18 mouse cellular contexts compared by ENCODE assay signal in genomic region chr12:75829616-75830015, GRCm38 (mm10). TPM values are rescaled to one million over a fixed set of nuclear protein-coding genes. Genes with fewer than 3 reads are reported as not detected.
DNase-seq lines count a peak whose midpoint lies in the region; ATAC-seq and TF ChIP-seq lines count a peak whose summit lies in the region.
"Had no signal": no experiment of that assay in that cellular context is flagged by ENCODE, and none has a peak within 500 bp of the region (broad histone marks: within the 10 kb centered on the region; RNA-seq: fewer than 3 reads in every experiment).

No protein-coding gene starts in this region.

- H3K36me3 ChIP-seq in kidney, adult 2 months (ENCODE audit: control insufficient read depth, insufficient read depth, low read length), result no peaks in the 10 kb centered on the region
- H3K36me3 ChIP-seq in kidney, embryonic 16.5 days (ENCODE audit: insufficient read depth, low read length), result no peaks in the 10 kb centered on the region
- no peaks in the 10 kb centered on the region for H3K36me3 ChIP-seq in kidney, embryonic 14.5 days (ENCODE audit: control insufficient read depth, insufficient read depth, low read length)
- H3K36me3 ChIP-seq: embryonic facial prominence, embryonic 12.5 days; forebrain, embryonic 15.5 days had no signal

- H3K4me1 ChIP-seq in kidney, adult 2 months (ENCODE audit: control insufficient read depth, insufficient read depth, low read length), result peaks cover 70% of the 10 kb centered on the region
- peaks cover 65% of the 10 kb centered on the region for H3K4me1 ChIP-seq in kidney, embryonic 16.5 days (ENCODE audit: insufficient read depth, low read length)
- H3K4me1 ChIP-seq in kidney, embryonic 14.5 days (ENCODE audit: control insufficient read depth, insufficient read depth, low read length), result peaks cover 43% of the 10 kb centered on the region

- H3K9ac ChIP-seq in kidney, embryonic 16.5 days (replicated peaks; ENCODE audit: low read length), result no peak overlapping the region
- no peak overlapping the region for H3K9ac ChIP-seq in kidney, embryonic 14.5 days (ENCODE audit: low read depth, low read length)
- H3K9ac ChIP-seq: embryonic facial prominence, embryonic 12.5 days; forebrain, embryonic 13.5 days; forebrain, embryonic 15.5 days had no signal

- 63% methylated on average over 5 of the region's 5 CpGs for WGBS in kidney, adult 2 months
- WGBS in kidney, embryonic 16.5 days, result 82% methylated on average over 5 of the region's 5 CpGs
- WGBS in kidney, embryonic 14.5 days, result 76% methylated on average over 5 of the region's 5 CpGs

- peak overlapping the region; percentile 79 for H3K27ac ChIP-seq in kidney, adult 2 months (ENCODE audit: insufficient read depth, low read depth, low read length)
- H3K27ac ChIP-seq in kidney, embryonic 16.5 days (ENCODE audit: low read length), result peak overlapping the region; percentile 2; the same call in 1 of the 2 replicates
- H3K27ac ChIP-seq in kidney, embryonic 14.5 days (ENCODE audit: low read depth, low read length), result no peak overlapping the region
- H3K27ac ChIP-seq: embryonic facial prominence, embryonic 10.5 days; embryonic facial prominence, embryonic 12.5 days; forebrain, embryonic 13.5 days; forebrain, embryonic 15.5 days had no signal

- no peak for ATAC-seq in kidney, embryonic 16.5 days (ENCODE audit: low FRiP score, low TSS enrichment)
- no peak for ATAC-seq in kidney, embryonic 14.5 days (ENCODE audit: low FRiP score, low TSS enrichment)
- ATAC-seq: forebrain, embryonic 13.5 days; forebrain, embryonic 15.5 days had no signal

- TF ChIP-seq CTCF in kidney, adult 2 months (conservative IDR thresholded peaks at IDR 0.05; ENCODE audit: insufficient read depth, insufficient read length, low read depth, low read length), result no peak
- no peak for TF ChIP-seq CTCF in brain, embryonic 14.5 days (IDR thresholded peaks at IDR 0.05; ENCODE audit: borderline replicate concordance, extremely low read depth, insufficient read depth, insufficient read length)

- peak; percentile 57 for DNase-seq in kidney, adult 2 months
- no peak for DNase-seq in kidney, postnatal 14 days
- peak; percentile 1 for DNase-seq in brain, embryonic 14.5 days (ENCODE audit: low read depth)
- DNase-seq in layer of hippocampus, adult 11-12 months (ENCODE audit: low spot score), result no peak
- DNase-seq: adrenal gland, adult 2 months; adrenal gland, postnatal 10 days; adrenal gland, postnatal 25 days; cerebellum, adult 11-12 months; cerebellum, adult 2 months; cerebellum, adult 9-10 months; cerebellum, postnatal 10 days; cerebellum, postnatal 25 days had no signal

- no peak overlapping the region for H3K4me3 ChIP-seq in kidney, adult 2 months (ENCODE audit: insufficient read depth, low read depth, low read length)
- H3K4me3 ChIP-seq in kidney, embryonic 16.5 days (ENCODE audit: low read length), result no peak overlapping the region
- no peak overlapping the region for H3K4me3 ChIP-seq in kidney, embryonic 14.5 days (ENCODE audit: low read length)
- H3K4me3 ChIP-seq: embryonic facial prominence, embryonic 10.5 days; embryonic facial prominence, embryonic 12.5 days; forebrain, embryonic 13.5 days; forebrain, embryonic 15.5 days had no signal

- no peak overlapping the region for H3K4me2 ChIP-seq in kidney, embryonic 16.5 days (replicated peaks; ENCODE audit: low read depth, low read length)
- no peak overlapping the region for H3K4me2 ChIP-seq in kidney, embryonic 14.5 days (replicated peaks; ENCODE audit: low read depth, low read length)
- H3K4me2 ChIP-seq: embryonic facial prominence, embryonic 12.5 days; forebrain, embryonic 13.5 days; forebrain, embryonic 15.5 days had no signal

- TF ChIP-seq POLR2A in kidney, adult 2 months (IDR thresholded peaks at IDR 0.05; ENCODE audit: low read depth, low read length), result no peak
- no peak for TF ChIP-seq POLR2A in brain, embryonic 14.5 days (IDR thresholded peaks at IDR 0.05; ENCODE audit: borderline replicate concordance, extremely low read depth, insufficient read depth, insufficient read length, poor library complexity, severe bottlenecking)

- H3K27me3 ChIP-seq in kidney, adult 2 months (replicated peaks; ENCODE audit: control insufficient read depth, insufficient read depth, low read length), result no peaks in the 10 kb centered on the region
- H3K27me3 ChIP-seq in kidney, embryonic 16.5 days (ENCODE audit: insufficient read depth, low read length), result 0 out of 2 replicates have a peak, but pooled peaks cover 4% of the 10 kb centered on the region
- no peaks in the 10 kb centered on the region for H3K27me3 ChIP-seq in kidney, embryonic 14.5 days (ENCODE audit: control insufficient read depth, insufficient read depth, low read length)
- H3K27me3 ChIP-seq: embryonic facial prominence, embryonic 12.5 days; forebrain, embryonic 13.5 days; forebrain, embryonic 15.5 days had no signal

- no peaks in the 10 kb centered on the region for H3K9me3 ChIP-seq in kidney, embryonic 16.5 days (ENCODE audit: low read length)
- H3K9me3 ChIP-seq in kidney, embryonic 14.5 days (ENCODE audit: control insufficient read depth, low read length), result no peaks in the 10 kb centered on the region
- H3K9me3 ChIP-seq: embryonic facial prominence, embryonic 10.5 days; embryonic facial prominence, embryonic 12.5 days; forebrain, embryonic 13.5 days; forebrain, embryonic 15.5 days had no signal

RNA-seq across cellular contexts. Expression of gene Syne2, which starts 11.7 kb away (rescaled TPM):
- 54.5 and 68.4 TPM in 2 replicates for polyA plus RNA-seq in kidney, adult 2 months (2012; rRNA removed)
- 58.7 and 61.9 TPM in 2 replicates for polyA plus RNA-seq in kidney, embryonic 16.5 days (2015; fragmentation: Nextera tagmentation; extraction: Ambion mirVana)
- 39.3 and 69.0 TPM in 2 replicates for polyA plus RNA-seq in kidney, embryonic 14.5 days (2014; fragmentation: Nextera tagmentation; extraction: Ambion mirVana)
- 72.9 and 96.0 TPM in 2 replicates for polyA plus RNA-seq in brain, embryonic 14.5 days (2012; rRNA removed)

Comparison
In these comparisons a context has a peak if more than half of its experiments do, and no peak if none do; other contexts are left out.
1. DNase-seq: peak in kidney, adult 2 months (single experiment) and brain, embryonic 14.5 days (single experiment); none in kidney, postnatal 14 days (single experiment) and layer of hippocampus, adult 11-12 months (single experiment).